Mouse (Mus musculus): Measurements from ENCODE around the gene Parp12. TPM values are rescaled to one million over a fixed set of nuclear protein-coding genes. Genes with fewer than 3 reads are reported as not detected.

Gene Parp12
- polyA plus RNA-seq, 1 experiment from 2014 or later, result 3.4 TPM

GRCm38 (mm10) chr6:39063541-39063940, 54.6 kb downstream of the Parp12 start:
- ATAC-seq (ENCODE audit: insufficient read depth, low FRiP score, low TSS enrichment) (no peak), DNase-seq (ENCODE audit: low spot score) (no peak)
- H3K4me3 ChIP-seq (ENCODE audit: low read depth, low read length), result no peak overlapping the region
- no peak overlapping the region for H3K27ac ChIP-seq (ENCODE audit: low read depth, low read length)
- WGBS, result 78% methylated on average over 2 of the region's 2 CpGs
- H3K9me3 ChIP-seq (ENCODE audit: control insufficient read depth, low read length), result no peaks in the 10 kb centered on the region
- no peak overlapping the region for H3K9ac ChIP-seq (ENCODE audit: low read length)
- no peak overlapping the region for H3K4me2 ChIP-seq (ENCODE audit: low read depth)
- peaks cover 10% of the 10 kb centered on the region for H3K4me1 ChIP-seq (ENCODE audit: control insufficient read depth, insufficient read depth, low read length)
- H3K36me3 ChIP-seq (ENCODE audit: control insufficient read depth, insufficient read depth, low read length), result no peaks in the 10 kb centered on the region
- no peaks in the 10 kb centered on the region for H3K27me3 ChIP-seq (ENCODE audit: control insufficient read depth, insufficient read depth, low read length)

DNA sequence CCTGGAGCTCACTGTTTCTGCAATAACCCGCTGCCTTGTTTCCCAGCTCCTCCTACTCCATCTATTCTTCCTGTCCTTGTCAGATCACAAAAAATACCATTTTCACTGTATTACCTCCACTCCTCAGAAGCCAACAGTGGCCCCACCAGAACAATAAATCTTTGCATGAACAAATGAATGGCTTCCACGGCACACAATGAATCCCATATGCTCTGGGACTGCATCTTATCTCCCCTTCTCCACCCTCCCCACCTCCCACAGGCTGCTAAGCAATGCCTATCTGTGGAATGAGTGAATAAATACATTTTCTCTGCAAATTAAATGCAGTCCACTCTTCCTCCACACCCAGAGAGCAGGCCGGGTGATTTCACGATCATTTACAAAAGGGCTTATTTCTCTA, 57.0 kb downstream of the Parp12 start:
- DNase-seq (ENCODE audit: low spot score), result peak; percentile 33
- Histone ChIP-seq H3K4me1 (ENCODE audit: control insufficient read depth, insufficient read depth, low read length) (peaks cover 10% of the 10 kb centered on the region), H3K27me3 (ENCODE audit: control insufficient read depth, insufficient read depth, low read length) (no peaks in the 10 kb centered on the region), H3K36me3 (ENCODE audit: control insufficient read depth, insufficient read depth, low read length) (no peaks in the 10 kb centered on the region), H3K9ac (ENCODE audit: low read length) (no peak overlapping the region), H3K4me3 (ENCODE audit: low read depth, low read length) (no peak overlapping the region), H3K9me3 (ENCODE audit: control insufficient read depth, low read length) (no peaks in the 10 kb centered on the region), H3K27ac (ENCODE audit: low read depth, low read length) (0 out of 2 replicates have a peak overlapping the region, but pooled peaks have one; percentile 20), H3K4me2 (ENCODE audit: low read depth) (no peak overlapping the region)
- WGBS, result 40% methylated on average over 4 of the region's 4 CpGs
- ATAC-seq (ENCODE audit: insufficient read depth, low FRiP score, low TSS enrichment), result peak; percentile 50; the same call in 1 of the 2 replicates

- Histone ChIP-seq H3K9me3 (ENCODE audit: control insufficient read depth, low read length) (no peaks in the 10 kb centered on the region), H3K27me3 (ENCODE audit: control insufficient read depth, insufficient read depth, low read length) (no peaks in the 10 kb centered on the region), H3K27ac (ENCODE audit: low read depth, low read length) (no peak overlapping the region), H3K4me3 (ENCODE audit: low read depth, low read length) (no peak overlapping the region), H3K9ac (ENCODE audit: low read length) (no peak overlapping the region), H3K36me3 (ENCODE audit: control insufficient read depth, insufficient read depth, low read length) (no peaks in the 10 kb centered on the region), H3K4me2 (ENCODE audit: low read depth) (no peak overlapping the region), H3K4me1 (ENCODE audit: control insufficient read depth, insufficient read depth, low read length) (peaks cover 10% of the 10 kb centered on the region)
- DNase-seq (ENCODE audit: low spot score), result no peak
- ATAC-seq (ENCODE audit: insufficient read depth, low FRiP score, low TSS enrichment), result no peak
- WGBS, result 83% methylated on average over 12 of the region's 12 CpGs
These were observed 58.3 kb downstream of the Parp12 start for GRCm38 (mm10) chr6:39059547-39060497.

DNA sequence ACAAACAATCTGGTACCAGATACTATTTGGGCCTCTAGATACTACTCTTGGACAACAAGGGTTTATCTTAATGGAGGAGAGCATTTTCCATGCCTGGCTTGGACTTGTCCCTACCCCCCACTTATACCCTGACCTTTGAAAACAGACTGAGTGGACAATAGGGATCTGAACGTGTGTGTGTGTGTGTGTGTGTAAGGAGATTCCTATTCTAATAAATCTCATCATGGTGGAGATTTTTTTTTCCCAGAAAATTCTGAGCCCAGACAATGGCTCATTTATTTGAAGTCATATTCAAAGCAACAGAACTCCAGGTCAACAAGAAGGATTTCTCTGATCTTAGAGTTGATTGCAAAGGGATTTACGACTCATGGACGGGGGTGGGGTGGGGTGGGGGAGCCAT, 59.2 kb downstream of the Parp12 start:
- DNase-seq (ENCODE audit: low spot score), result no peak
- Histone ChIP-seq H3K4me3 (ENCODE audit: low read depth, low read length) (no peak overlapping the region), H3K27me3 (ENCODE audit: control insufficient read depth, insufficient read depth, low read length) (no peaks in the 10 kb centered on the region), H3K9ac (ENCODE audit: low read length) (no peak overlapping the region), H3K4me1 (ENCODE audit: control insufficient read depth, insufficient read depth, low read length) (peaks cover 10% of the 10 kb centered on the region), H3K27ac (ENCODE audit: low read depth, low read length) (no peak overlapping the region), H3K36me3 (ENCODE audit: control insufficient read depth, insufficient read depth, low read length) (no peaks in the 10 kb centered on the region), H3K9me3 (ENCODE audit: control insufficient read depth, low read length) (no peaks in the 10 kb centered on the region), H3K4me2 (ENCODE audit: low read depth) (no peak overlapping the region)
- 64% methylated on average over 3 of the region's 3 CpGs for WGBS
- ATAC-seq (ENCODE audit: insufficient read depth, low FRiP score, low TSS enrichment), result no peak

GRCm38 (mm10) chr6:39058389-39058788, 59.8 kb downstream of the Parp12 start:
- Histone ChIP-seq H3K9me3 (ENCODE audit: control insufficient read depth, low read length) (no peaks in the 10 kb centered on the region), H3K4me2 (ENCODE audit: low read depth) (no peak overlapping the region), H3K27me3 (ENCODE audit: control insufficient read depth, insufficient read depth, low read length) (no peaks in the 10 kb centered on the region), H3K27ac (ENCODE audit: low read depth, low read length) (no peak overlapping the region), H3K4me3 (ENCODE audit: low read depth, low read length) (no peak overlapping the region), H3K4me1 (ENCODE audit: control insufficient read depth, insufficient read depth, low read length) (peaks cover 10% of the 10 kb centered on the region), H3K9ac (ENCODE audit: low read length) (no peak overlapping the region), H3K36me3 (ENCODE audit: control insufficient read depth, insufficient read depth, low read length) (no peaks in the 10 kb centered on the region)
- ATAC-seq (ENCODE audit: insufficient read depth, low FRiP score, low TSS enrichment) (no peak), DNase-seq (ENCODE audit: low spot score) (no peak)
- WGBS, result 54% methylated on average over 3 of the region's 3 CpGs

DNA sequence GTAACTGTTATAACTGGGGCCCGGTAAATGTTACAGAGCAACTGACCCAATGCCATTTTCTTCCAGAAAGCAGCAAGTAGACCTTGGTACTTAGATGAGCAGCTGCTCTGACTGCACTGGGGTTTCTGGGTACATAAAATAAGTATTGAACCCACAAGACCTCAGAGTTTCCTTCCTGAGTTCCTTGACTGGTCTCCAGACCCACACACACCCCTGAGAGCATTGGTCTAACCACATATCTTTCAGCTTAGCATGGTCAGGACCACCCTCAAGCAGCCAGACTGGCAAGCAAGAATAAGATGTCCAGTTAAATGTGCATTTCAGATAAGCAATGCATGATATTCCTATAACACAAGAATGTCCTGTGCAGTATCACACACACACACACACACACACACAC, 61.0 kb downstream of the Parp12 start:
- Histone ChIP-seq H3K4me1 (ENCODE audit: control insufficient read depth, insufficient read depth, low read length) (peaks cover 10% of the 10 kb centered on the region), H3K27ac (ENCODE audit: low read depth, low read length) (no peak overlapping the region), H3K4me3 (ENCODE audit: low read depth, low read length) (no peak overlapping the region), H3K9me3 (ENCODE audit: control insufficient read depth, low read length) (no peaks in the 10 kb centered on the region), H3K27me3 (ENCODE audit: control insufficient read depth, insufficient read depth, low read length) (no peaks in the 10 kb centered on the region), H3K9ac (ENCODE audit: low read length) (no peak overlapping the region), H3K4me2 (ENCODE audit: low read depth) (no peak overlapping the region), H3K36me3 (ENCODE audit: control insufficient read depth, insufficient read depth, low read length) (no peaks in the 10 kb centered on the region)
- ATAC-seq (ENCODE audit: insufficient read depth, low FRiP score, low TSS enrichment) (no peak), DNase-seq (ENCODE audit: low spot score) (no peak)
- 89% methylated on average over 1 of the region's 1 CpGs for WGBS

DNA sequence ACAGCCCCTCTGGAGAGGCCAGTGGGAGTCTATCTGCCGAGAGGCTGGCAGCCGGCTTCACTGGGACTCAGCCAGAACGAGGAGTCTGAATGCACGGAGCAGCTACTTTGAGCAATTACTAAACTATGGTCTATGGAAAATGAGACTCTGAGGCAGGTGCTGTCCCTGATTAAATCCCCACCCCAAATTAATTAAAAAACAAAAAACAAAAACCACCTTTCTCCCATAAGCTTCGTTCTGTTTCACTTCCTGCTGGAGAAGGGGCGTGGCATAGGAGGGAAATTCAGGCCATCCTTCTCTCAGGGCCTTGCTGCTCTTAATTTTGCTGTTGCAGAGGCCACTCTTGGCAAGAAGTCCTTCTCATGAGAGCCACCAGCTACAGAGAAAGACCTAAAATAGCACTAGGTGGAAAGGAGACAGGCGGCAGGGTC, 62.3 kb downstream of the Parp12 start:
- WGBS, result 68% methylated on average over 7 of the region's 7 CpGs
- Histone ChIP-seq H3K4me1 (ENCODE audit: control insufficient read depth, insufficient read depth, low read length) (peaks cover 7% of the 10 kb centered on the region), H3K9ac (ENCODE audit: low read length) (no peak overlapping the region), H3K4me3 (ENCODE audit: low read depth, low read length) (no peak overlapping the region), H3K27me3 (ENCODE audit: control insufficient read depth, insufficient read depth, low read length) (no peaks in the 10 kb centered on the region), H3K9me3 (ENCODE audit: control insufficient read depth, low read length) (no peaks in the 10 kb centered on the region), H3K4me2 (ENCODE audit: low read depth) (no peak overlapping the region), H3K27ac (ENCODE audit: low read depth, low read length) (no peak overlapping the region), H3K36me3 (ENCODE audit: control insufficient read depth, insufficient read depth, low read length) (no peaks in the 10 kb centered on the region)
- no peak for ATAC-seq (ENCODE audit: insufficient read depth, low FRiP score, low TSS enrichment)
- DNase-seq (ENCODE audit: low spot score), result no peak

DNA sequence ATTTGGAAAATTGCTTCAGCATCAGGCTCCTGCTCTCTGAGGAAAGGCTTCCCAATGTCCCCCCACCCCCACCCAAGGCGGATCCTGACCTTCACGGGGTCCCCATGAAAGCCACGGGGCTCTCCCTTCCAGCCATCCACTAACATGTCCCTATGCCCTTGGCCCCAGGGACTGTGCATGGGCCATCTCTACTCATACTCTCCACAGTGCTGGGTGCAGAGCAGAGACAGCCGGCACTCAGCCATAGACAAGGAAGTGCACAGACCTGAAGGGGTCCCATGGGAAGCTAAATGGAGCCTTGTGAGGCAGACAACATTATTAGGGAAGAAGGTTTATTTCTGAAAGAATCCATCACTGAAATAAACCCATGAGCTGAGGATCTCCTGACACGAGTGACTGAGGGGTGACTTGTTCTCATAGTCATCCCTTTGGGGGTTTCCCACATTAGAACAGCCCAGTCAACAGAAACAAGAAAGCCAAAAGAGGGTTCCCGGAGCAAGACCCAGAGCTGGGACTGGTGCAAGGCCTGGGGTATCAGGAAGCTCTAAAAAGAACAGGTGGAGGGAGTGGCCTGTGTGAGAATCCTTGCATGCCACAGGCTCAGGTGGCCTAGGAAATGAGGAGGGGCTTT, 63.2 kb downstream of the Parp12 start:
- ATAC-seq (ENCODE audit: insufficient read depth, low FRiP score, low TSS enrichment), result no peak
- WGBS, result 51% methylated on average over 6 of the region's 6 CpGs
- no peak overlapping the region for H3K27ac ChIP-seq (ENCODE audit: low read depth, low read length)
- H3K9me3 ChIP-seq (ENCODE audit: control insufficient read depth, low read length), result no peaks in the 10 kb centered on the region
- H3K4me2 ChIP-seq (ENCODE audit: low read depth), result no peak overlapping the region
- no peak for DNase-seq (ENCODE audit: low spot score)
- no peaks in the 10 kb centered on the region for H3K4me1 ChIP-seq (ENCODE audit: control insufficient read depth, insufficient read depth, low read length)
- no peaks in the 10 kb centered on the region for H3K27me3 ChIP-seq (ENCODE audit: control insufficient read depth, insufficient read depth, low read length)
- no peaks in the 10 kb centered on the region for H3K36me3 ChIP-seq (ENCODE audit: control insufficient read depth, insufficient read depth, low read length)
- H3K4me3 ChIP-seq (ENCODE audit: low read depth, low read length), result no peak overlapping the region
- no peak overlapping the region for H3K9ac ChIP-seq (ENCODE audit: low read length)

All from neural tube, embryonic 11.5 days (tissue).